ENCODE assay signal across 11 mouse cellular contexts in the genomic region with DNA sequence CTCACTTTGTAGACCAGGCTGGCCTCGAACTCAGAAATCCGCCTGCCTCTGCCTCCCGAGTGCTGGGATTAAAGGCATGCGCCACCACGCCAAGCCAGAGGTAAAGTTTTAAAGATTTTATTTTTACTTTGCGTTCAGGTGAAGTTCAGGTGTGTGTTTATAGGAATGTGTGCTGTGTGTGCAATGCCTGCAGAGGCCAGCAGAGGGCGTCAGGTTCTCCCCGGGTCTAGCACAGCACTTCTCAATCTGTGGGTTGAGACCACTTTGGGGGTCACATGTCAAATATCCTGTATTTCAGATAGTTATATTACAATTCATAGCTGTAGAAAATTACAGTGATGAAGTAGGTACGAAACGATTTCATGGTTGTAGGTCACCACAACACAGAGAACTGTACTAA. TPM values are rescaled to one million over a fixed set of nuclear protein-coding genes. Genes with fewer than 3 reads are reported as not detected.
A peak's percentile ranks its signal among the peaks of the same experiment; 100 is the strongest.
DNase-seq lines count a peak whose midpoint lies in the region; ATAC-seq and TF ChIP-seq lines count a peak whose summit lies in the region.
"Had no signal": no experiment of that assay in that cellular context is flagged by ENCODE, and none has a peak within 500 bp of the region (broad histone marks: within the 10 kb centered on the region; RNA-seq: fewer than 3 reads in every experiment).

No protein-coding gene starts in this region.

- no peaks in the 10 kb centered on the region for H3K27me3 ChIP-seq in liver, embryonic 12.5 days (replicated peaks)
- H3K27me3 ChIP-seq in MEL (ENCODE audit: control insufficient read depth in 1 of 2, insufficient read depth in 2 of 2, low read length in 2 of 2): peaks cover 3 to 5% of the 10 kb centered on the region in 2 experiments; a peak in 3 of 4 replicates
- H3K27me3 ChIP-seq: hindbrain, embryonic 15.5 days; midbrain, embryonic 12.5 days had no signal

- no peak for ATAC-seq in liver, embryonic 12.5 days
- ATAC-seq in megakaryocyte progenitor cell, adult 5-6 weeks (replicated peaks; ENCODE audit: poor library complexity): peak; percentile 53
- ATAC-seq in erythroid progenitor cell, adult 5-6 weeks (replicated peaks; ENCODE audit: low FRiP score, poor library complexity, severe bottlenecking): no peak

- no peak overlapping the region for H3K9ac ChIP-seq in liver, embryonic 12.5 days
- no peak overlapping the region for H3K9ac ChIP-seq in MEL (ENCODE audit: control insufficient read depth, low read depth, low read length, poor library complexity, severe bottlenecking)
- H3K9ac ChIP-seq: hindbrain, embryonic 15.5 days; midbrain, embryonic 12.5 days had no signal

- H3K9me3 ChIP-seq in liver, embryonic 12.5 days (replicated peaks): no peaks in the 10 kb centered on the region
- H3K9me3 ChIP-seq in MEL (replicated peaks; ENCODE audit: insufficient read depth, low read length): no peaks in the 10 kb centered on the region
- H3K9me3 ChIP-seq: hindbrain, embryonic 15.5 days; midbrain, embryonic 12.5 days had no signal

- TF ChIP-seq POLR2A in MEL (IDR thresholded peaks at IDR 0.05; ENCODE audit: control insufficient read depth in 1 of 2, insufficient read depth in 1 of 2, low read depth in 1 of 2, low read length in 2 of 2, poor library complexity in 1 of 2): no peak

- no peak overlapping the region for H3K4me3 ChIP-seq in liver, embryonic 12.5 days
- H3K4me3 ChIP-seq in MEL (ENCODE audit: control insufficient read depth in 1 of 2, insufficient read depth in 1 of 2, low read depth in 2 of 2, low read length in 2 of 2): no peak overlapping the region
- H3K4me3 ChIP-seq: hindbrain, embryonic 15.5 days; midbrain, embryonic 12.5 days had no signal

- no peaks in the 10 kb centered on the region for H3K79me2 ChIP-seq in MEL (ENCODE audit: control insufficient read depth, insufficient read depth, low read length, poor library complexity)

- peak; percentile 17; the same call in 1 of the 2 replicates for TF ChIP-seq RAD21 in MEL (IDR thresholded peaks at IDR 0.05; ENCODE audit: low read depth, low read length)

- 52% methylated on average over 10 of the region's 10 CpGs for WGBS in liver, embryonic 12.5 days (ENCODE audit: insufficient replicate concordance)

- no peaks in the 10 kb centered on the region for H3K4me1 ChIP-seq in liver, embryonic 12.5 days
- no peaks in the 10 kb centered on the region for H3K4me1 ChIP-seq in MEL (ENCODE audit: control insufficient read depth in 1 of 2, insufficient read depth in 2 of 2, low read length in 2 of 2)
- H3K4me1 ChIP-seq: hindbrain, embryonic 15.5 days; midbrain, embryonic 12.5 days had no signal

- TF ChIP-seq EP300 in MEL (IDR thresholded peaks at IDR 0.05; ENCODE audit: low read depth in 1 of 2, low read length in 2 of 2): no peak

- no peak overlapping the region for H3K27ac ChIP-seq in liver, embryonic 12.5 days
- no peak overlapping the region for H3K27ac ChIP-seq in MEL (ENCODE audit: control insufficient read depth, low read depth, low read length)
- H3K27ac ChIP-seq: hindbrain, embryonic 15.5 days; midbrain, embryonic 12.5 days had no signal

- peak; percentile 72 to 90 (median 84) for TF ChIP-seq CTCF in MEL (IDR thresholded peaks at IDR 0.05 in 2 of 3, conservative IDR thresholded peaks at IDR 0.05 in 1 of 3; ENCODE audit: control insufficient read depth in 1 of 3, insufficient read depth in 1 of 3, low read depth in 2 of 3, low read length in 3 of 3, poor library complexity in 1 of 3, severe bottlenecking in 1 of 3)

- H3K4me2 ChIP-seq in liver, embryonic 12.5 days: no peak overlapping the region
- H3K4me2 ChIP-seq: hindbrain, embryonic 15.5 days; midbrain, embryonic 12.5 days had no signal

- no peaks in the 10 kb centered on the region for H3K36me3 ChIP-seq in liver, embryonic 12.5 days
- no peaks in the 10 kb centered on the region for H3K36me3 ChIP-seq in MEL (ENCODE audit: control insufficient read depth in 1 of 2, insufficient read depth in 2 of 2, low read length in 2 of 2)
- H3K36me3 ChIP-seq: hindbrain, embryonic 15.5 days; midbrain, embryonic 12.5 days had no signal

- DNase-seq in liver: peak; percentile 34
- DNase-seq in CD8-positive naive resting alpha-beta T cell, adult 2 months (ENCODE audit: low read depth in 2 of 2, low spot score in 2 of 2): peak; percentile 12 to 41
- peak; percentile 34 for DNase-seq in MEL (ENCODE audit: low read depth, low spot score)
- DNase-seq in right cerebral cortex, postnatal 4 days: no peak
- DNase-seq: adrenal gland, adult 2 months; embryo, embryonic 11 days had no signal

TF ChIP-seq in MEL, 35 proteins besides CTCF, POLR2A, EP300 and RAD21:
- TF ChIP-seq GABPA (IDR thresholded peaks at IDR 0.05; ENCODE audit: low read depth, low read length) (no peak), MEF2A (IDR thresholded peaks at IDR 0.05; ENCODE audit: extremely low read depth, insufficient replicate concordance, low read depth, low read length, poor library complexity, severe bottlenecking) (no peak), MAFK (IDR thresholded peaks at IDR 0.05; ENCODE audit: borderline replicate concordance, low read depth, low read length) (no peak), SMC3 (IDR thresholded peaks at IDR 0.05; ENCODE audit: low read depth, low read length) (peak; percentile 62), ZKSCAN1 (IDR thresholded peaks at IDR 0.05; ENCODE audit: low read depth, low read length) (no peak)

RNA-seq across cellular contexts. Expression of a gene that starts 7.1 kb away (rescaled TPM):
- polyA plus RNA-seq in liver, embryonic 12.5 days (2016; fragmentation: Nextera tagmentation; extraction: Ambion mirVana): 1.2 and 1.8 TPM in 2 replicates
- total RNA-seq in MEL (2012; rRNA removed): 1.5 and 2.1 TPM in 2 replicates
- polyA plus RNA-seq in MEL (2012; ENCODE audit: insufficient read depth in 1 of 2, insufficient read length in 2 of 2, low read depth in 1 of 2, low replicate concordance in 2 of 2, missing spikeins in 1 of 2): 1 to 10 TPM in 1 of 2 experiments, not detected in 1; 3.7 TPM
- total RNA-seq in megakaryocyte progenitor cell, adult 5-6 weeks (2015): 2.0 and 4.5 TPM in 2 replicates
- 2.5 and 4.1 TPM in 2 replicates for total RNA-seq in megakaryocyte progenitor cell, adult 5-6 weeks (2017)
- 5.8 and 6.7 TPM in 2 replicates for total RNA-seq in erythroid progenitor cell, adult 5-6 weeks (2015; ENCODE audit: low replicate concordance)
- total RNA-seq in erythroid progenitor cell, adult 5-6 weeks (2017; ENCODE audit: low replicate concordance): 10.5 and 13.7 TPM in 2 replicates

RNA-seq across cellular contexts. Expression of a gene that starts 30.4 kb away (rescaled TPM):
- 6.6 and 6.7 TPM in 2 replicates for polyA plus RNA-seq in liver, embryonic 12.5 days (2016; fragmentation: Nextera tagmentation; extraction: Ambion mirVana)
- 1.9 and 2.2 TPM in 2 replicates for total RNA-seq in MEL (2012; rRNA removed)
- polyA plus RNA-seq in MEL (2012; ENCODE audit: insufficient read depth in 1 of 2, insufficient read length in 2 of 2, low read depth in 1 of 2, low replicate concordance in 2 of 2, missing spikeins in 1 of 2): 1 to 10 TPM in 1 of 2 experiments, not detected in 1; 6.9 TPM
- 0.95 and 2.6 TPM in 2 replicates for total RNA-seq in megakaryocyte progenitor cell, adult 5-6 weeks (2015)
- total RNA-seq in megakaryocyte progenitor cell, adult 5-6 weeks (2017): 0.33 and 2.5 TPM in 2 replicates
- 10.5 TPM in 1 of 2 replicates, not detected in the other for total RNA-seq in erythroid progenitor cell, adult 5-6 weeks (2015; ENCODE audit: low replicate concordance)
- total RNA-seq in erythroid progenitor cell, adult 5-6 weeks (2017; ENCODE audit: low replicate concordance): 2.9 and 5.0 TPM in 2 replicates
